Mouse (Mus musculus) macrophage (primary cell): ENCODE results near the gene Ghrhr. TPM values are rescaled to one million over a fixed set of nuclear protein-coding genes. Genes with fewer than 3 reads are reported as not detected.

Experiments used
- H3K27ac ChIP-seq: fragments of 350-480 bp; formaldehyde crosslinking; 2 replicates; pipeline ENCODE4 v1.9.0; 2021
- H3K36me3 ChIP-seq: fragments of 350-480 bp; formaldehyde crosslinking; 2 replicates; pipeline ENCODE4 v1.9.0; 2021; ENCODE audit errors: inconsistent target
- H3K4me3 ChIP-seq: fragments of 350-480 bp; formaldehyde crosslinking; 2 replicates; pipeline ENCODE4 v1.9.0; 2021; ENCODE audit errors: inconsistent target
- H3K79me2 ChIP-seq: fragments of 350-480 bp; formaldehyde crosslinking; 2 replicates; pipeline ENCODE4 v1.9.0; 2021; ENCODE audit errors: inconsistent target
- WGBS: methylation state at CpG from one replicate; pipeline ENCODE4 v1.1.7; 2026; ENCODE audit warnings: inconsistent platforms; ENCODE audit not compliant: missing documents; 5-methylcytosine and 5-hydroxymethylcytosine counted together
- polyA plus RNA-seq: library from polyadenylated mRNA; stranded (reverse); fragments of 250-400 nt; gene quantifications from 3 replicates; pipeline ENCODE4 v1.2.4, GENCODE M21; 2018; ENCODE audit warnings: inconsistent platforms

The Ghrhr gene
- polyA plus RNA-seq, 1 experiment from 2014 or later: not detected

DNA sequence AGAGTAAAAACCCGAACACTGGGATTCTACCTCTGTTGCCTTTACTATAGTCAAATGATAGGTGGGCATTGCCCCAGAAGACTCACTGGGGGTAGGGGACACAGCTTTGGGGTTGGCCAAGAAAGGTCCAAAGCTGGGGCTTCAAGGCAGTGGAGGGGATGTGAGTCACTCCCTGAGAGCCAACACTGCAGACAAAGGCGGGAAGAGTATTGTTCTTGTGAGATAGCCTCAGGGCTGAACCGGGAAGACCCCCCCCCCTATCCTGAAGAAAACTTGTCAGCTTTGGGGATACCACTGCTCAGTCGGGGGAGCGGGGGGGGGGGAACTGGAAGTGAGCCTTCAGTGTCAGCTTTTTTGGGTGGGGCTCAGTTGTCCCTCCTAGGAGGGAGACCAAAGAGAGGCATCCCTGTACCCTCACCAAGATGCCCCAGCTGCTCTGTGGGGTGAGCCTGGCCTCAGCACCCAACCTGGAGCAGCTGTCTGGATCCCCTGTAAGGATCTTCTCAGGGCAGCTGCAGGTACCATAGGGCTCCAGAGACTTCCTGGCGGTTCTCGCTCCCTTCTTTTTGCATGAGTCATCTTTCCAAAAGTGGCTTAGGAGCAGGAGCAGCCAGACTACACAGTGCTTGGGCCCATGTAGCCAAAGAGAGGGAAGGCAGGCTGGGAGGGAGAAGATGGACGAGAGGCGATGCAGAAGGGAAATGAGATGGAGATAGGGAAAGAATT lies 31.6 kb upstream of the Ghrhr start:
- Histone ChIP-seq H3K4me3 (no peak overlapping the region), H3K36me3 (no peaks in the 10 kb centered on the region), H3K79me2 (no peaks in the 10 kb centered on the region), H3K27ac (no peak overlapping the region)
- WGBS: 83% methylated on average over 8 of the region's 9 CpGs

DNA sequence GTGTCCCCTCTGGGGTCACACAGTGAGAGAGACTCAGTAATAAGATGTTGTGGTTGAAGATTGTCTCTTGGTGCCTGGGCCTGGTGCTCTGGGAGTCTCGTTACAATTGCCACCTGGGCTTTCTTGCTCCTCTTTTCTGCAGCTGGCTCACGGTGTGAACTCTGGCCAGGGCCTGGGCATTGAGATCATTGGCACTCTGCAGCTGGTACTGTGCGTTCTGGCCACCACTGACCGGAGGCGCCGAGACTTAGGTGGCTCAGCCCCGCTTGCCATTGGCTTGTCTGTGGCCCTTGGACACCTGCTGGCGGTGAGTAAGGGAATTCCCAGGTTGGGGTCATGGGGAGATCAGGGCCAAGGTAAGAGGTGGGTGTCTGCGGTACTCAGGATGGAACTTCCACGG lies 30.8 kb upstream of the Ghrhr start:
- Histone ChIP-seq H3K36me3 (no peaks in the 10 kb centered on the region), H3K4me3 (no peak overlapping the region), H3K79me2 (no peaks in the 10 kb centered on the region), H3K27ac (no peak overlapping the region)
- 95% methylated on average over 10 of the region's 10 CpGs for WGBS

DNA sequence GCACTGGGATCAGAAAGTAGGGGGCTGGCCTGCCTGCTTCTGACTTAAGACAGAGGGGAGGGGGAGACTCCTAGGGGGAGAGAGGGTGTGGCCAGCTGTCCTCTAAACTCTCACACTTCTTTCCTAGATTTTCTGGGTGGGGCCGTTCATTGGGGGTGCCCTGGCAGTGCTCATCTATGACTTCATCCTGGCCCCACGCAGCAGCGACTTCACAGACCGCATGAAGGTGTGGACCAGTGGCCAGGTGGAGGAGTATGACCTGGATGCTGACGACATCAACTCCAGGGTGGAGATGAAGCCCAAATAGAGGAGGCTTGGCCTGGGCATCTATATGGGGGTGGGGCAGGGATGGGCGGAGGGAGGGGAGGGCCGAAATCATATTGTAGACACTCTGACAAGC lies 29.6 kb upstream of the Ghrhr start:
- Histone ChIP-seq H3K79me2 (no peaks in the 10 kb centered on the region), H3K4me3 (no peak overlapping the region), H3K36me3 (no peaks in the 10 kb centered on the region), H3K27ac (no peak overlapping the region)
- WGBS: 96% methylated on average over 7 of the region's 7 CpGs

DNA sequence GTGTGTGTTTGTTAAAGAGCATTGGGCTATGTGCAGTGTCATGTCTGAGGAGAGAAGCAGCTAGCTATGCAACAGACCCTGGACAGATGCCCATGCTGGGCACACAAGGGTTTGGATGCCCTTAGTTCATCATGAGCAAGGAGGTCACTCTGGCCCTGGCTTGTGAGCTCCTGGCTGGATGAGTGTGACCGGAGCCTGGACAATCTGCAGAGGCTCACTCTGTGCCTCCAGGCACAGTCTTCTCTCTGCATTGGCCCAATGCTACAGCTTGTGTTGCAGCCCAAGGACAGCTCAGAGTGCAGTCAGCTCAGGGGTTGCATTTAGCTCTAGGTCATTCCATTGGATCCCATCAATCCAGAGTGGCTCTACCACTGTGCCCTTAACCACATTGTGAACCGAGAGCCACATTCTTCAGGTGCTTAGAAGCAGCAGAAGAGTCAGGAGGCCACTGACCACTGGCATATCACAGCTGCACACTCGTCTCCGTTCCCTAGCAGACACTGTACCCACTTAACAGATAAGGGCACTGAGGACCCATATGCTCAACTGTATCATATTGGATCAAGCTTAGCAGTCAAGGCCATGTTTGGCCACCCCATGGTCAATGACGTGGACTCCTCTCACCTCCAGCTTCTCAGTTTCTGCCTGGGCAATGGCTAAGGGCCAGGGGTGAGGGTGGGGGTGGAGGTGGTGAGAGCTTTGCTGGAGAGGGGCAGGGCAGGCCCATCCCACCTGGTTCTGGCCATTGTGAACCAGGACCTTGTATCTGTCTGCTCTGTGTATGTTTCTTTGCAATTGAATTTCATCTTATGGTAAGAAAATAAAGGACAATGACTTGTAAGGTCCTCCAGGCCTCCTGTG lies 28.2 kb upstream of the Ghrhr start:
- no peak overlapping the region for H3K27ac ChIP-seq
- H3K36me3 ChIP-seq: no peaks in the 10 kb centered on the region
- H3K4me3 ChIP-seq: no peak overlapping the region
- WGBS: 87% methylated on average over 5 of the region's 5 CpGs
- H3K79me2 ChIP-seq: no peaks in the 10 kb centered on the region

DNA sequence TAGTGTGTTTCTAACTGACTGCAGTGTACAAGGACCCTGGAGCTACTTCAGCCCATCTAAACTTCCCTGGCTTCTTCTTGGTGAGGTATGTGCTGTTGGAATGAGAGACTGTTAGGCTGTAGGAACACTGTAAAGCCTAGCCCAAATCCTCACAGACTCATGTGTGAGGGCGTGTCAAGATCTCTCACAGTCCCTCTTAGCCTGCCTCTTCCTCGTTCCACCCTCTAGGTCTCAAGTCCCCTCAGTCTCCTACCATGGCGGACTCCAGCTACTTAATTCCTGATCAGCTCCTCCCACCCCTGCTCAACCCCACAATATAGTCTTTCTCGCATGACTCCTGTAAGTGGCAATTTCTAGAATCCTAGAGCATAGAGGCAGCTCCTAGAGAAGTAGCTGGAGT lies 26.9 kb upstream of the Ghrhr start:
- H3K27ac ChIP-seq: no peak overlapping the region
- no peak overlapping the region for H3K4me3 ChIP-seq
- H3K79me2 ChIP-seq: no peaks in the 10 kb centered on the region
- no peaks in the 10 kb centered on the region for H3K36me3 ChIP-seq
- WGBS: 87% methylated on average over 4 of the region's 4 CpGs

DNA sequence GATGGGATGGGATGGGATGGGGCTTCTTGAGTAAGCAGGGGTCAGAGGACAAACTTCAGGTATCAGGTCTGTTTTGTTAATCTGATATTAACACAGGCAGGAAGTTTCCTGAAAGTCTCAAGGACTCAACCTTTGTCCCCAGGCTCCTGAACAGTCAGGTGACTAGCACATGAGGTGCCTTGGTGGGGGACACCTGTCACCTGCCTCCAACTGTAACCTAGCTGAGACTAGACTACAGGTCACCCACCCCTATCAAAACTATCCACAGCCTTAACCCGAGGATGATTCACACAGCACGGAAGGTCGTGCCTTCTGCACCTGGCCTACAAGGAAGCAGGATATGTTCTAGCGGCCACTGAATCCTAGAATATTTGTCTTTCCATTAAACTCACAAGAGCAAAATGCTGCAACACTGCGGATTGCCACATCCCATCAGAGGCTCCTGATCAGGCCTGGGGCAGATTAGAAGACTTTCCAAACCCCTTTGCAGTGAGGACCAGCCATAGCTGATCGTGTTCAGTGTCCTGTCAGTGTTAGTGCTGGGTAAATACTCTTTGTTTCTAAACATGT lies 25.6 kb upstream of the Ghrhr start:
- no peaks in the 10 kb centered on the region for H3K36me3 ChIP-seq
- H3K27ac ChIP-seq: no peak overlapping the region
- no peaks in the 10 kb centered on the region for H3K79me2 ChIP-seq
- no peak overlapping the region for H3K4me3 ChIP-seq
- 93% methylated on average over 6 of the region's 6 CpGs for WGBS

DNA sequence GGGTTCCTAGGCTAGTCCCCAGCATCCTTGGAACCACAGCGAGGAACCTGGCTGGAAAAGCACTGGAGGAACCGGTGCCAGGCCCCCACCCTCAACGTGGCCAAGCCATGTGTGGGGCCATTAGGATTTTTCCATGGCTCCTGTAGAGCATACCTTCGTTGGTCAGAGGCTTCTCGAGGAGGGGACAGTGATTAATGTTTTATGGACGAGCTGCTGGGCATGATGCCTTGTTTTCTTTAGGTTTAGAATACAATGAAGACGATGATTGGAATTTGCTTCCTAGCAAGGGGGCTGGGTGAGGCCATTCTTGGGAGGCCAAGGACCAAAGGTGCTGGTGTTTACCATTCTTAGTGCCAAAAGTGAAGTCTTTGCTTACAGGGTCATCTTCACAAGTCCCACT lies 24.4 kb upstream of the Ghrhr start:
- WGBS: 88% methylated on average over 7 of the region's 7 CpGs

DNA sequence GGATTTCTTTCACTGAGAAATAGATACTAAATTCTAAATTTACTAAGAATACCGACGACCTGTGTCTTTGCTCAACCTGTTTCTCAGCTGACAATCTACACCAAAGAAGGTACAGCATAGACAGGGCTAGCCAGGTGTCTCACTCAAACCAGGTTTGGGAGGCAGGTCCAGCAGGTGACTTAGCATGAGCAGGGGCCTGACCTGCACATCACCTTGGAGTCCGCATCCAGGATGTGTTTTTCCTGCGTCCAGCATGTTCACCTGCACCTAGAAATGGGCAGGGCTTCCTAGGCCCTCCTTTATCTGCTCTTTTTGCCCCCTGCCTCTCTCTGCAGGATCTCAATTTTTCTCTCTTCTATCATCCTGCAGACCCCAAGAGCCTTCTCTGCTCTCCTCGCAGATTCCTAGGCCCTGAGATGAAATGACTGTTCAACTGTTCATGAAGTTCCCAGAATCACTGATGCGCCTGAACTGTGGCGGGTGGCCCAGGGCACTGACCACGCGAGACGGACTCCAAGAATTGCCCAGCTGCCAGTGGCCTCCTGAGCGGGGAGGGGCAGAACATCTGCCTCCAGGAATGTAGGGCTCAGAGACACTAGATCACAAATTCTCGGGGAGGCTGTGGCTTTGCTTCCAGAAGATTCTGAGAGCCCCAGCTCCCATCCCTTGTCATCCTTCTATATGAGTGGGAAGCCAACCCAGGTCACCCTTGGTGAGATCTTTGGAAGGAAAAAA lies 22.2 kb upstream of the Ghrhr start:
- H3K79me2 ChIP-seq: no peaks in the 10 kb centered on the region
- no peaks in the 10 kb centered on the region for H3K36me3 ChIP-seq
- WGBS: 91% methylated on average over 12 of the region's 12 CpGs
- no peak overlapping the region for H3K4me3 ChIP-seq
- H3K27ac ChIP-seq: no peak overlapping the region

More for the DNA sequence above, 24.4 kb upstream of the Ghrhr start:
- H3K36me3 ChIP-seq: no peaks in the 10 kb centered on the region
- H3K4me3 ChIP-seq: no peak overlapping the region
- no peak overlapping the region for H3K27ac ChIP-seq
- no peaks in the 10 kb centered on the region for H3K79me2 ChIP-seq

DNA sequence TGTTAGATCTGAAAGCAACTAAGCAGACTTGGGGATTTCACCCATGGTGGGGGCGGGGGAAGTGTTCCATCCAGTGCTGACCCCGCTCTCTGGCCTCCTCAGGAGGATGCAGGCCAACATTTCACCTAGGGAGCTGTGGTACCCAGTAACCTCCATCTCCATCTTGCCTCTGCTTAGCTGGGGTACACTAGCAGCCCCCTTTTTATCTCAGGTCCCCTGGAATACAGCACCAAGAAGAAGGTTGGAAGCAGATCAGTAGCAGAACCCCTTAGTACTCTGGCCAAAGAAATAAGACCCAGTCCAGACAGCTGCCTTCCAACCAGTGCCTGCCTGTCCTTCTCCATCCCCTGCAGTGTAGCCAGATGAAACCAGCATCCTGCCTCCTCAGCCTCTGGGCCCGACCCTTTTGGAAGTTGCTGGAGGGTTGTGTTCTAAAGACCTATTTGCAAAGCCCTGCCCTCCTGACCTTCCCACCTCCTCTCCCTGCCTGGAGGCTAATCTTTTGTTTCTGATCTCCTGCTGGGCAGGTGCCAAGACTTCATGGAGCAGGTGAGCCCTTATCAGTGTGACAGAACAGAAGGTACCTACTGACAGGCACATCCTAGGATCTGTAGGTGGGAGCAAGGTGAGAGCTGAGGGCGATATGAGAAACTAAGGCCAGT lies 21.5 kb upstream of the Ghrhr start:
- Histone ChIP-seq H3K36me3 (no peaks in the 10 kb centered on the region), H3K79me2 (no peaks in the 10 kb centered on the region), H3K27ac (no peak overlapping the region), H3K4me3 (no peak overlapping the region)
- WGBS: 89% methylated on average over 4 of the region's 4 CpGs

DNA sequence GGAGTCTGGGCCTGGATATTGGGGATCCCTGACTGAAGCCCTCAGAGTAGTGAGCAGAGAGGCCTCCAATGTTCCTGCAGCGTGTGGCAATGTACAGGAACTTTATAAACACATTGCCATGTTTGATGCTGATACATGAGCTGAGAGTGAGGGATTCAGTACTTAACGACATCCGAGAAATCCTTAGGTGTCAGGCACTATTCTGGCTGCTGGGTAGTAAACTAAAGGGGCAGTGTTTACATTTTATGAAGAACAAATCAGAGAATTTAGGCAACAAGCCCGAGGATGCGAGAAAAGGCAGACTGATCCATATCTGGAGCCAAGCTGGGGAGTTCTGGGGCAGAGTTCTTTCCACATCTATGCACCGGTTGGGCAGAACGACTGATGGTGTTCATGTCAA lies 20.5 kb upstream of the Ghrhr start:
- Histone ChIP-seq H3K79me2 (no peaks in the 10 kb centered on the region), H3K27ac (no peak overlapping the region), H3K4me3 (no peak overlapping the region), H3K36me3 (no peaks in the 10 kb centered on the region)
- WGBS: 81% methylated on average over 7 of the region's 7 CpGs

DNA sequence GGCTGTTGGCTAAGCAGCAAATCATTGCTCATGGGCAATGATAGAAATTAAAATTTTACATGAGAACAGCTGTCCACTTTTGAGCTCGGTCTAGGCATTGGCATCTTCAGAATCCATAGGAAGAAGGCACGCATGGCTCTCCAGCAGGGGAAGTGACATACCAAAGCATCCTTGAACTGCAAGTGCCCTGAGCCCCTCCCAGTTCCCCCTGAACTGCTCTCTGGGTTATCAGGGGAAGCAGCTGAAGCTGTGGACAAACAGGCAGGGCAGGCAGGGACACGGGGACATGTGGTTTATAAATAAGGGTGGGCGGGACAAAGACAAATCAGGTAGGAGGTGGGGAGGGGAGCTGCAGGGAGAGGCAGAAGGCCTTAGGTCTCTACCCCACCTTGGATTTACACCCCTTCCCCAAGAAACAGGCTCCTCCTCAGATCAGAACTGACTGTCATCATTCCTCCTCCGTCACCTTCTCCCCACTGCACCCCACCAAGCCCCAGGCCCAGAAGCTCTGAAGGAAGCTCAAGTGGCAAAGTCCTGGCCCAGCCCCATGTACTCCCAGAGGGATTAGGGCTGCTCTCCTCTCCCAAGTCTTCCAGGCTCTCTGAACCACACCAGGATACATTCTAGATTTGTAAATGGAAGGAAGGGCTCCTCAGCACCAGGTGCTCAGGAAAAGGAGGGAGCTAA lies 19.9 kb upstream of the Ghrhr start:
- H3K36me3 ChIP-seq: no peaks in the 10 kb centered on the region
- H3K27ac ChIP-seq: no peak overlapping the region
- no peak overlapping the region for H3K4me3 ChIP-seq
- 23% methylated on average over 5 of the region's 5 CpGs for WGBS
- no peaks in the 10 kb centered on the region for H3K79me2 ChIP-seq

DNA sequence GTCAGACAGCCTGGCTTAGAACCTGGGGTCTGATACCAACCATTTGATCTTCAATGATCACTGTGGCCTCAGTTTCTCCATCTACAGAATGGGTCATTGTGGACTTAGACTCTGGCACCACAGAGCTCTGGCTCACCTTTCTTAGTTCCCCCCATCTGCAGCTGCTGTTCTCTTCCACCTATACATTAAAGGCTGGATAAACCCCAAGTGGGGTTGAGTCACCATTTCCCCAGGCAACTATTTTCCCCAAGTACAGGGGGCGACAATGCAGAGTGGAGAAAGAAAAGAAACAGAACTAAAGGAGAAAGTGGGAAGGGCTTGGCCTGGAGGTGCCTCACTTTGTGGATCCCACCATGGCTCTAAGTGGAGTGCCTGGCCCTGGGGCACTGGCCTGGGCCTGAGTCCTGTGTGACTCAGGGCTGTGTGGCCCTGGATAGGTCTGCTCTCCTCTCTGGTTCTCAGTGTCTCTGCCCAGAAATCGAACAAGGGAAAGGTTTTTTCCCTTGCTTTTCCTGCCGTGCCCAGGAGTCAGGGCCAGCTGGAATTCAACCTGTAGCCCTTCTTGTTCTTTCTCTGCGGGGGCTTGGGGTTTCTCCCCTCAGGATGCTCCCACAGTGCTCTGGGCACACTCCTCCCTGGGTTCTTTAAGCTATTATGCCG lies 19.0 kb upstream of the Ghrhr start:
- Histone ChIP-seq H3K79me2 (no peaks in the 10 kb centered on the region), H3K4me3 (no peak overlapping the region), H3K27ac (no peak overlapping the region), H3K36me3 (no peaks in the 10 kb centered on the region)
- WGBS: 77% methylated on average over 5 of the region's 5 CpGs

DNA sequence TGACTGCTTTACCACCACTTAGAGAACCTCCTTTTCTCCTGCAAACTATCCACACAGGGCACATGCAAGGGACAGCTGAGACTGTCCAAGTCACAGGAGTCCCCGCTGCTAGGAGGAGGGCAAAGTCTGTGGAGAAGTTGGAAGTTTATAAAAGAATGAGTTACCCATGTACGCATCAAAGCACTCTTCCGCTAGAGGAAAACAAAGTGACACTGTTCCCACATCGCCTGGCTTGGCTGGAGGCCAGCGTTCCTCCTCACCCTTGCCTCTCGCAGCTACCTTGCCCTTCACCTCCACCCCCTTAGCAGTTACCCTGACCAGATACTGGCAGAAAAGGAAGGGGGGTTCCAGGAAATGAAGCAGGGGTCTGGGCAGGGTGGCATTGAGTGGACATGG lies 18.5 kb upstream of the Ghrhr start:
- 72% methylated on average over 6 of the region's 6 CpGs for WGBS
- H3K27ac ChIP-seq: no peak overlapping the region

More for the DNA sequence above, 18.5 kb upstream of the Ghrhr start:
- H3K79me2 ChIP-seq: no peaks in the 10 kb centered on the region
- no peak overlapping the region for H3K4me3 ChIP-seq
- no peaks in the 10 kb centered on the region for H3K36me3 ChIP-seq
